9 mouse cellular contexts compared by ENCODE assay signal in genomic region chr5:123156763-123157162, GRCm38 (mm10). TPM values are rescaled to one million over a fixed set of nuclear protein-coding genes. Genes with fewer than 3 reads are reported as not detected.
DNase-seq lines count a peak whose midpoint lies in the region; ATAC-seq and TF ChIP-seq lines count a peak whose summit lies in the region.
"Had no signal": no experiment of that assay in that cellular context is flagged by ENCODE, and none has a peak within 500 bp of the region (broad histone marks: within the 10 kb centered on the region; RNA-seq: fewer than 3 reads in every experiment).

No protein-coding gene starts in this region.

- H3K9ac ChIP-seq in heart, embryonic 12.5 days, result no peak overlapping the region
- H3K9ac ChIP-seq in liver, postnatal 0 days (replicated peaks), result no peak overlapping the region

- no peak overlapping the region for H3K4me3 ChIP-seq in heart, embryonic 10.5 days
- no peak overlapping the region for H3K4me3 ChIP-seq in heart, embryonic 12.5 days
- no peak overlapping the region for H3K4me3 ChIP-seq in lung, adult 2 months (replicated peaks; ENCODE audit: extremely low read depth, low read depth, low read length)
- no peak overlapping the region for H3K4me3 ChIP-seq in liver, postnatal 0 days (ENCODE audit: low read depth, low read length)

- H3K9me3 ChIP-seq in heart, embryonic 10.5 days, result no peaks in the 10 kb centered on the region
- H3K9me3 ChIP-seq in heart, embryonic 12.5 days (replicated peaks), result no peaks in the 10 kb centered on the region
- no peaks in the 10 kb centered on the region for H3K9me3 ChIP-seq in liver, postnatal 0 days (ENCODE audit: low read length)

- no peak for ATAC-seq in heart, embryonic 12.5 days (ENCODE audit: insufficient number of reproducible peaks, low FRiP score)
- no peak for ATAC-seq in liver, postnatal 0 days

- H3K27ac ChIP-seq in heart, embryonic 10.5 days, result 0 out of 2 replicates have a peak overlapping the region, but pooled peaks have one; percentile 16
- no peak overlapping the region for H3K27ac ChIP-seq in heart, embryonic 12.5 days (ENCODE audit: poor library complexity, severe bottlenecking)
- H3K27ac ChIP-seq in liver, postnatal 0 days (ENCODE audit: low read depth), result no peak overlapping the region

- no peak for TF ChIP-seq EP300 in liver, postnatal 0 days (IDR thresholded peaks at IDR 0.05; ENCODE audit: low read depth)

- 87% methylated on average over 12 of the region's 12 CpGs for WGBS in heart, embryonic 10.5 days
- 81% methylated on average over 12 of the region's 12 CpGs for WGBS in heart, embryonic 12.5 days
- 88% methylated on average over 12 of the region's 12 CpGs for WGBS in lung, adult 2 months
- 89% methylated on average over 12 of the region's 12 CpGs for WGBS in liver, postnatal 0 days (ENCODE audit: insufficient replicate concordance)

- H3K4me1 ChIP-seq in heart, embryonic 10.5 days, result peaks cover 4% of the 10 kb centered on the region; the same call in 1 of the 2 replicates
- peaks cover 7% of the 10 kb centered on the region; the same call in 1 of the 2 replicates for H3K4me1 ChIP-seq in heart, embryonic 12.5 days (replicated peaks)
- no peaks in the 10 kb centered on the region for H3K4me1 ChIP-seq in lung, adult 2 months (ENCODE audit: control insufficient read depth, insufficient read depth, low read length)
- peaks cover 4% of the 10 kb centered on the region for H3K4me1 ChIP-seq in liver, postnatal 0 days (ENCODE audit: insufficient read depth)

- no peak for TF ChIP-seq POLR2A in lung, adult 2 months (IDR thresholded peaks at IDR 0.05; ENCODE audit: borderline replicate concordance, extremely low read depth, low read depth, low read length)

- peak; percentile 49 for TF ChIP-seq CTCF in lung, adult 2 months (IDR thresholded peaks at IDR 0.05; ENCODE audit: insufficient read depth, low read length)
- peak; percentile 65 for TF ChIP-seq CTCF in liver, postnatal 0 days (IDR thresholded peaks at IDR 0.05; ENCODE audit: low read depth)

- no peaks in the 10 kb centered on the region for H3K27me3 ChIP-seq in heart, embryonic 10.5 days (ENCODE audit: insufficient read depth, poor library complexity, severe bottlenecking)
- no peaks in the 10 kb centered on the region for H3K27me3 ChIP-seq in heart, embryonic 12.5 days (replicated peaks)
- no peaks in the 10 kb centered on the region for H3K27me3 ChIP-seq in liver, postnatal 0 days (ENCODE audit: insufficient read depth, low read length)

- DNase-seq in heart, embryonic 10.5 days (ENCODE audit: low spot score), result no peak
- DNase-seq in lung, adult 2 months, result no peak
- DNase-seq in lung, adult 18-20 months, result no peak
- DNase-seq in NIH3T3 (ENCODE audit: low read depth), result peak; percentile 39
- DNase-seq in liver, postnatal 0 days, result peak; percentile 34
- DNase-seq in ovary, postnatal 36 days (ENCODE audit: low spot score), result no peak
- DNase-seq: right cerebral cortex, postnatal 14 days had no signal

- H3K36me3 ChIP-seq in heart, embryonic 10.5 days, result peaks cover 92% of the 10 kb centered on the region
- H3K36me3 ChIP-seq in heart, embryonic 12.5 days, result peaks cover 95% of the 10 kb centered on the region
- H3K36me3 ChIP-seq in liver, postnatal 0 days (replicated peaks; ENCODE audit: insufficient read depth, low read length), result peaks cover 89% of the 10 kb centered on the region

- H3K4me2 ChIP-seq in heart, embryonic 12.5 days, result no peak overlapping the region
- H3K4me2 ChIP-seq in liver, postnatal 0 days (ENCODE audit: low read depth, low read length), result no peak overlapping the region

RNA-seq across cellular contexts. Expression of gene Psmd9, which starts 12.4 kb away (rescaled TPM):
- 73.2 and 85.3 TPM in 2 replicates for polyA plus RNA-seq in heart, embryonic 10.5 days (2016; fragmentation: Nextera tagmentation; extraction: Ambion mirVana)
- 58.5 and 58.6 TPM in 2 replicates for polyA plus RNA-seq in heart, embryonic 12.5 days (2016; fragmentation: Nextera tagmentation; extraction: Ambion mirVana)
- polyA plus RNA-seq in lung, adult 2 months (2012; rRNA removed), result 19.3 and 21.5 TPM in 2 replicates
- polyA plus RNA-seq in liver, postnatal 0 days (2015; fragmentation: Nextera tagmentation; extraction: Ambion mirVana), result 116 and 120 TPM in 2 replicates

RNA-seq across cellular contexts. Expression of gene Setd1b, which starts 14.8 kb away (rescaled TPM):
- polyA plus RNA-seq in heart, embryonic 10.5 days (2016; fragmentation: Nextera tagmentation; extraction: Ambion mirVana), result 5.4 and 9.8 TPM in 2 replicates
- polyA plus RNA-seq in heart, embryonic 12.5 days (2016; fragmentation: Nextera tagmentation; extraction: Ambion mirVana), result 7.4 and 8.1 TPM in 2 replicates
- polyA plus RNA-seq in lung, adult 2 months (2012; rRNA removed), result 12.9 and 15.2 TPM in 2 replicates
- polyA plus RNA-seq in liver, postnatal 0 days (2015; fragmentation: Nextera tagmentation; extraction: Ambion mirVana), result 3.6 and 4.3 TPM in 2 replicates

RNA-seq across cellular contexts. Expression of gene Rhof, which starts 24.3 kb away (rescaled TPM):
- 1.5 and 1.7 TPM in 2 replicates for polyA plus RNA-seq in heart, embryonic 10.5 days (2016; fragmentation: Nextera tagmentation; extraction: Ambion mirVana)
- 1.0 and 1.3 TPM in 2 replicates for polyA plus RNA-seq in heart, embryonic 12.5 days (2016; fragmentation: Nextera tagmentation; extraction: Ambion mirVana)
- polyA plus RNA-seq in lung, adult 2 months (2012; rRNA removed), result 10.0 and 10.8 TPM in 2 replicates
- polyA plus RNA-seq in liver, postnatal 0 days (2015; fragmentation: Nextera tagmentation; extraction: Ambion mirVana), result 2.1 and 2.4 TPM in 2 replicates

RNA-seq across cellular contexts. Expression of gene Hpd, which starts 25.8 kb away (rescaled TPM):
- polyA plus RNA-seq in heart, embryonic 10.5 days (2016; fragmentation: Nextera tagmentation; extraction: Ambion mirVana), result 0.35 TPM in 1 of 2 replicates, not detected in the other
- not detected in 2 replicates for polyA plus RNA-seq in heart, embryonic 12.5 days (2016; fragmentation: Nextera tagmentation; extraction: Ambion mirVana)
- 1.4 and 2.2 TPM in 2 replicates for polyA plus RNA-seq in lung, adult 2 months (2012; rRNA removed)
- polyA plus RNA-seq in liver, postnatal 0 days (2015; fragmentation: Nextera tagmentation; extraction: Ambion mirVana), result 638 and 713 TPM in 2 replicates
- polyA plus RNA-seq: thymus, postnatal 0 days had no signal

Comparison
In these comparisons a context has a peak if more than half of its experiments do, and no peak if none do; other contexts are left out.
1. DNase-seq: peak in NIH3T3 (single experiment) and liver, postnatal 0 days (single experiment); none in heart, embryonic 10.5 days (single experiment), lung, adult 2 months (single experiment), lung, adult 18-20 months (0 of 2) and ovary, postnatal 36 days (single experiment).